Mouse (Mus musculus) bone marrow, adult 2 months (tissue): ENCODE data around the gene Hist1h2bf. TPM values are rescaled to one million over a fixed set of nuclear protein-coding genes. Genes with fewer than 3 reads are reported as not detected.

Experiments used
- H3K27ac ChIP-seq: fragments of 200-500 bp; 2 replicates; pipeline ENCODE4 v1.5.1; 2012; ENCODE audit warnings: low read depth, mild to moderate bottlenecking, control low read depth, inconsistent platforms, low read length; ENCODE audit not compliant: control insufficient read depth, poor library complexity, insufficient read depth
- H3K4me1 ChIP-seq: fragments of 200-500 bp; 2 replicates; pipeline ENCODE4 v1.6.1; 2011; ENCODE audit warnings: low read length; ENCODE audit not compliant: control insufficient read depth, insufficient read depth
- H3K4me3 ChIP-seq: fragments of 200-500 bp; replicated peaks from 2 replicates; pipeline ENCODE3; 2011; ENCODE audit warnings: mild to moderate bottlenecking, low read depth, low read length, control low read depth; ENCODE audit not compliant: control insufficient read depth
- CTCF ChIP-seq: fragments of 200-500 bp; IDR thresholded peaks from 2 replicates; pipeline ENCODE4 v1.5.1; 2011; ENCODE audit warnings: low read length, control low read depth; ENCODE audit not compliant: control insufficient read depth, insufficient read depth
- POLR2A ChIP-seq: fragments of 200-500 bp; IDR thresholded peaks from 2 replicates; pipeline ENCODE4 v1.6.1; 2011; ENCODE audit warnings: low read depth, mild to moderate bottlenecking, control low read depth, low read length, borderline replicate concordance; ENCODE audit not compliant: control insufficient read depth
- WGBS: fragments of 180-500 bp; shearing (Covaris S2); methylation state at CpG from one replicate; pipeline ENCODE4 v1.1.7; 2018; 5-methylcytosine and 5-hydroxymethylcytosine counted together
- polyA plus RNA-seq: library from polyadenylated mRNA; stranded (reverse); fragments of >200 nt; gene quantifications from 2 replicates; pipeline ENCODE4 v1.2.4, GENCODE M21; 2011; ENCODE audit warnings: low replicate concordance; ENCODE audit not compliant: missing spikeins, insufficient read depth, insufficient read length

The Hist1h2bf gene
- polyA plus RNA-seq, 1 experiment = 32.4 TPM

- WGBS = 48% methylated on average over 2 of the region's 2 CpGs
- Histone ChIP-seq H3K27ac (no peak overlapping the region), H3K4me1 (no peaks in the 10 kb centered on the region; the same call in 1 of the 2 replicates), H3K4me3 (no peak overlapping the region)
- TF ChIP-seq POLR2A (no peak), CTCF (no peak)
Observed at GRCm38 (mm10) chr13:23610393-23610792, 36.4 kb upstream of the Hist1h2bf start.

DNA sequence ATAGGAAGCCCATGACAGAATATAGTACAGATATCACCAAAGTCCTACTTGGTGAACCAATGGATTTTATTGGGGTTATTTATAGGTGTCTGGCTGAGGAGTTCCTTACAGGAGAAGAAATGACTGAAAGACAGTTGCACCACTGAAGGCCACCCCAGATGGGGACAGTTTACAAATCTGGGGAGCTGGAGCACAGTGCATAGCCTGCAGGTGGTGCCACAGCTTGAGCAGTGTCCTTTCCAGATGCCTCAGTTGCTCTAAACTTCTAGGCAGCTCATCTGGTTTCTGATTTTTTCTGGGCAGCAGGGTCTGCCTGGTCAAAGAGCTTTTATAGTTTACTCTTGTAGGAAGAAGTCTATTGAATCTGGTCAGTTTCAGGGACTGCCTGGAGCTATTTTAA lies 35.8 kb upstream of the Hist1h2bf start:
- TF ChIP-seq POLR2A (no peak), CTCF (no peak)
- Histone ChIP-seq H3K27ac (peak overlapping the region; percentile 51; the same call in 1 of the 2 replicates), H3K4me1 (no peaks in the 10 kb centered on the region; the same call in 1 of the 2 replicates), H3K4me3 (no peak overlapping the region)

GRCm38 (mm10) chr13:23609209-23609608 lies 35.2 kb upstream of the Hist1h2bf start:
- no peak overlapping the region for H3K4me3 ChIP-seq
- no peak overlapping the region for H3K27ac ChIP-seq
- WGBS = 38% methylated on average over 4 of the region's 4 CpGs
- TF ChIP-seq CTCF (no peak), POLR2A (no peak)
- no peaks in the 10 kb centered on the region; the same call in 1 of the 2 replicates for H3K4me1 ChIP-seq

- H3K4me1 ChIP-seq = no peaks in the 10 kb centered on the region; the same call in 1 of the 2 replicates
- no peak overlapping the region for H3K27ac ChIP-seq
- no peak overlapping the region for H3K4me3 ChIP-seq
- TF ChIP-seq POLR2A = no peak
- no peak for TF ChIP-seq CTCF
- 89% methylated on average over 3 of the region's 3 CpGs for WGBS
Observed at GRCm38 (mm10) chr13:23605052-23605451, 31.1 kb upstream of the Hist1h2bf start.

- H3K27ac ChIP-seq = no peak overlapping the region
- no peaks in the 10 kb centered on the region; the same call in 1 of the 2 replicates for H3K4me1 ChIP-seq
- H3K4me3 ChIP-seq = no peak overlapping the region
- TF ChIP-seq POLR2A (no peak), CTCF (no peak)
- WGBS = 89% methylated on average over 3 of the region's 3 CpGs
Observed at GRCm38 (mm10) chr13:23604452-23604851, 30.5 kb upstream of the Hist1h2bf start.

GRCm38 (mm10) chr13:23603182-23603699 lies 29.2 kb upstream of the Hist1h2bf start:
- 57% methylated on average over 7 of the region's 7 CpGs for WGBS
- Histone ChIP-seq H3K4me3 (no peak overlapping the region), H3K4me1 (no peaks in the 10 kb centered on the region; the same call in 1 of the 2 replicates), H3K27ac (no peak overlapping the region)
- TF ChIP-seq POLR2A (no peak), CTCF (no peak)

DNA sequence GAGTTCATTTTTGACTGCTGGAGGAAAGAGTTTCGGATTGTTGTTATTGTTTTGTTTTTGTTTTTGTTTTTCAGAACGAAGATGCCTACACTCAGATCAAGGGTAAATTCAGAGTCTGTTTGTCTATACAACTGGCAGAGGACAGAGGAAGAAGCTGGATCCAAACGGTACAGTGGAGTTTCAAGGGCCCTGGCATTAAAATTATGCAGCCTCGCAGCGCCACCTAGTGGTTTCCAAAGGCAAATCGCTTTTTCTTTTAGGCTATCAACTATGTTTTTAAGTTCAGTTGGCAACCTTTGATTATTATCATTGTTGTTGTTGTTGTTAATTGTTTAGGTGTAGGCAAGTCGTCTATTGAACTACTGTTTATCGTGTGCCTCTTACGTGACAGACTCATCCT lies 24.0 kb upstream of the Hist1h2bf start:
- H3K4me1 ChIP-seq = peaks cover 2% of the 10 kb centered on the region; the same call in 1 of the 2 replicates
- WGBS = 9% methylated on average over 9 of the region's 9 CpGs
- H3K27ac ChIP-seq = no peak overlapping the region
- TF ChIP-seq POLR2A = no peak
- peak; percentile 66 for TF ChIP-seq CTCF
- H3K4me3 ChIP-seq = no peak overlapping the region

GRCm38 (mm10) chr13:23595622-23596372 lies 21.8 kb upstream of the Hist1h2bf start:
- TF ChIP-seq CTCF (no peak), POLR2A (no peak)
- Histone ChIP-seq H3K27ac (peak overlapping the region; percentile 0; the same call in 1 of the 2 replicates), H3K4me1 (peaks cover 2% of the 10 kb centered on the region; the same call in 1 of the 2 replicates), H3K4me3 (no peak overlapping the region)
- WGBS = 61% methylated on average over 7 of the region's 7 CpGs
